Mouse (Mus musculus) forebrain, postnatal 0 days (tissue): ENCODE results near the gene Mn1. TPM values are rescaled to one million over a fixed set of nuclear protein-coding genes. Genes with fewer than 3 reads are reported as not detected.

Experiments used
- ATAC-seq: fragments of 200-750 bp; cut with Nextera tagmentation; 2 replicates; pipeline ENCODE4 v1.8.0; 2017; ENCODE audit warnings: mild to moderate bottlenecking, moderate library complexity
- DNase-seq: peaks from one replicate; pipeline ENCODE4 v3.0.0-alpha.2; 2015
- H3K27ac ChIP-seq: fragments of 300-500 bp; sonication (generic); 2 replicates; pipeline ENCODE4 v1.5.1; 2014; ENCODE audit warnings: low read depth, mild to moderate bottlenecking, antibody characterized with exemption, low read length, moderate library complexity, mixed read lengths
- H3K27me3 ChIP-seq: fragments of 300-500 bp; sonication (generic); 2 replicates; pipeline ENCODE4 v1.6.1; 2014; ENCODE audit warnings: mild to moderate bottlenecking, low read length, mixed read lengths; ENCODE audit not compliant: insufficient read depth
- H3K36me3 ChIP-seq: fragments of 300-500 bp; sonication (generic); 2 replicates; pipeline ENCODE4 v1.6.1; 2014; ENCODE audit warnings: mild to moderate bottlenecking, moderate library complexity; ENCODE audit not compliant: insufficient read depth
- H3K4me1 ChIP-seq: fragments of 300-500 bp; sonication (generic); 2 replicates; pipeline ENCODE4 v1.6.1; 2014; ENCODE audit warnings: antibody characterized with exemption; ENCODE audit not compliant: insufficient read depth
- H3K4me2 ChIP-seq: fragments of 300-500 bp; sonication (generic); 2 replicates; pipeline ENCODE4 v1.6.1; 2014; ENCODE audit warnings: low read depth, mild to moderate bottlenecking, moderate library complexity
- H3K4me3 ChIP-seq: fragments of 300-500 bp; sonication (generic); 2 replicates; pipeline ENCODE4 v1.5.1; 2014; ENCODE audit warnings: low read depth, low read length, mixed read lengths
- H3K9ac ChIP-seq: fragments of 300-500 bp; sonication (generic); 2 replicates; pipeline ENCODE4 v1.6.1; 2014; ENCODE audit warnings: mild to moderate bottlenecking
- H3K9me3 ChIP-seq: fragments of 300-500 bp; sonication (generic); 2 replicates; pipeline ENCODE4 v1.6.1; 2016; ENCODE audit warnings: low read length
- CTCF ChIP-seq: sonication (generic); IDR thresholded peaks from 2 replicates; pipeline ENCODE4 v1.5.1; 2016; ENCODE audit warnings: antibody characterized with exemption, control low read depth, low read depth
- WGBS: fragments of 180-500 bp; shearing (Covaris S2); extraction: QIAGEN DNeasy Blood & Tissue Kit; methylation state at CpG from one replicate; pipeline ENCODE4 v1.1.7; 2014; 5-methylcytosine and 5-hydroxymethylcytosine counted together
- polyA plus RNA-seq: library from polyadenylated mRNA; unstranded; fragments of >200 nt; fragmentation: Nextera tagmentation; extraction: Ambion mirVana; gene quantifications from 2 replicates; pipeline ENCODE4 v1.2.1, GENCODE M21; 2015
- total RNA-seq: library from RNA; depleted of rRNA; stranded (reverse); fragments of >200 nt; gene quantifications from 2 replicates; pipeline ENCODE4 v1.2.3, GENCODE M21; 2014; rRNA removed

Gene Mn1
- 108 and 123 TPM in 2 replicates for total RNA-seq
- polyA plus RNA-seq = 57.9 and 73.2 TPM in 2 replicates

DNA sequence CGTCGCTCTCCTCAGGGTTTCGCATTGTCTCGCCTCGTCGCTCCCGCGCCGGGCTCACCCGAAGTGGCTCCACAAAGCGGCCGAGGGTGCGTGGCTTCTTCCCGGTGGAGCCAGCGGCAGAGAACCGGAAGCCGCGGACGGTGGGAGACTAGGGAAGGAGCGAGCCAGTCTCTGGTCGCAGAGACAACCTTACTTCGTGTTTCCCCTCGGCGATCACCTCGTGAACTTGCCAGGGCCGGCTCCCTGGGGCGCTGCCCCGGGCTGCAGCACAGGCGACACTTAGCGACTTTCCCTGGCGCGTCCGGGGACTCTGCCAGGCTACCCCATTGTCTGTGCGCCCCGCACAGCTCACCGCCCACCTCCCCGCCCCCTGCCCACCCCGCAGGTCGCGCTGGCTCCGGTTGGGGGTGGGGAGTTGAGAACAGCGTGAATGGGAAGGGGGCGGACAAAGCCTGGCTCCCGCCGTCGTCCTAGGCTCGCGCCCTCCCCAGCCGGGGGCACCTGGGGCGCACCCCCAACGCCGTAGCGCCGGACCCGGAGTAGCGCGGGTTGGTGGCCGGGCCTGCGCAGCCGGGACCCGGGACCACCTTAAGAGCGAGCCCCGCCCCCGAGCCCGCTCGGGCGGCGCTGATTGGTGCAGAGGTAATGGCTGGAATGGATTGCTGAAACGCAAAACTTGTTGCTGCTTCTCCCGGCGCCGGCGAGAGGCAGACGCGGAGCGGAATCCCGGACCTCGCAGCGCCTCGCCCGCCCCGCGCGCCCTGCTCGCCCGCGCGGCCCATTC, at the start of gene Mn1:
TSS of gene Mn1 (plus strand) at position 772 of the 784 bp plus-strand sequence.
- 1% methylated on average over 70 of the region's 88 CpGs for WGBS
- peak within 1 kb of the TSS; percentile 88 for H3K4me3 ChIP-seq
- peak within 1 kb of the TSS; percentile 85 for H3K4me2 ChIP-seq
- TF ChIP-seq CTCF = no peak
- H3K9ac ChIP-seq = peak within 1 kb of the TSS; percentile 90
- no peaks in the 10 kb centered on the region for H3K9me3 ChIP-seq
- peak within 1 kb of the TSS; percentile 97 for H3K27ac ChIP-seq
- H3K27me3 ChIP-seq = no peaks in the 10 kb centered on the region
- DNase-seq (peak; percentile 97), ATAC-seq (peak; percentile 92)
- peaks cover 27% of the 10 kb centered on the region for H3K36me3 ChIP-seq
- H3K4me1 ChIP-seq = 0 out of 2 replicates have a peak, but pooled peaks cover 2% of the 10 kb centered on the region

DNA sequence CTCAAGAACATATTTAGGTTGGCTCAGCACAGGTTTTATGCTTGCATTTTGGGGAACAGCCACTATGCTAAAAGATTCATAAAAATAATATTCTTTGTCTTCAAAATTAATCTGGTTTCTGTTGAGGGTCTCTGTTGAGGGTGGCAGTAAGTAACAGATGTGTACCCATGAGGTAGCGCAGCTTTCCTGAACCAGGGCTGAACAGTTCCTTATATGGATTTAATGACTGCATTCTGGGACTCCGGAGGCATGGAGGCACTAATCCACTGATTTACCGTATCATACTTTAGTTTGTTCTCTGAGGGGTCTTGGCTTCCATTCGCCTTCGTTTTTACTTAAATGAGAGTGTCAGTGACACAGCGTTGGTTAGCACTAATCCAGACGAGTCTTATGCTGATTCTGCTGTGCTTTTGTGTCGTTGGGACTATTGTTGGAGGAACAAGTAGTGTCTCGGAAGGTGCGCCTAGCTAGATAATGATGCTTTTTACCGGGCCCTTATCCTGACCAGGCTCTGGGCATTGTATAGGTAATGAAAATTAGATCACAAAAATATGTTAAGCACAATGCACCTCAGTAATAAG, 49.1 kb upstream of the Mn1 start:
- no peak for TF ChIP-seq CTCF
- WGBS = 27% methylated on average over 11 of the region's 11 CpGs
- Histone ChIP-seq H3K9ac (no peak overlapping the region; the same call in 1 of the 2 replicates), H3K27ac (peak overlapping the region; percentile 75), H3K27me3 (no peaks in the 10 kb centered on the region), H3K4me3 (no peak overlapping the region), H3K4me1 (peaks cover 11% of the 10 kb centered on the region), H3K9me3 (no peaks in the 10 kb centered on the region), H3K4me2 (no peak overlapping the region), H3K36me3 (peaks cover 31% of the 10 kb centered on the region)
- DNase-seq (no peak), ATAC-seq (0 out of 2 replicates have a peak, but pooled peaks have one; percentile 7)

- Histone ChIP-seq H3K4me2 (no peak overlapping the region), H3K36me3 (peaks cover 36% of the 10 kb centered on the region), H3K27ac (peak overlapping the region; percentile 75), H3K27me3 (no peaks in the 10 kb centered on the region), H3K4me3 (no peak overlapping the region), H3K9ac (no peak overlapping the region; the same call in 1 of the 2 replicates), H3K9me3 (no peaks in the 10 kb centered on the region), H3K4me1 (peaks cover 11% of the 10 kb centered on the region)
- DNase-seq = peak; percentile 68
- ATAC-seq = peak; percentile 93
- 30% methylated on average over 5 of the region's 5 CpGs for WGBS
- TF ChIP-seq CTCF = no peak
These were observed 48.6 kb upstream of the Mn1 start for GRCm38 (mm10) chr5:111368576-111368975.

GRCm38 (mm10) chr5:111375616-111376015, 41.5 kb upstream of the Mn1 start:
- no peak overlapping the region for H3K27ac ChIP-seq
- H3K4me3 ChIP-seq = no peak overlapping the region
- TF ChIP-seq CTCF = no peak
- no peaks in the 10 kb centered on the region for H3K4me1 ChIP-seq
- H3K27me3 ChIP-seq = no peaks in the 10 kb centered on the region
- H3K4me2 ChIP-seq = no peak overlapping the region
- H3K36me3 ChIP-seq = peaks cover 64% of the 10 kb centered on the region
- no peak overlapping the region for H3K9ac ChIP-seq
- no peaks in the 10 kb centered on the region for H3K9me3 ChIP-seq
- DNase-seq (no peak), ATAC-seq (no peak)
- 85% methylated on average over 4 of the region's 4 CpGs for WGBS

DNA sequence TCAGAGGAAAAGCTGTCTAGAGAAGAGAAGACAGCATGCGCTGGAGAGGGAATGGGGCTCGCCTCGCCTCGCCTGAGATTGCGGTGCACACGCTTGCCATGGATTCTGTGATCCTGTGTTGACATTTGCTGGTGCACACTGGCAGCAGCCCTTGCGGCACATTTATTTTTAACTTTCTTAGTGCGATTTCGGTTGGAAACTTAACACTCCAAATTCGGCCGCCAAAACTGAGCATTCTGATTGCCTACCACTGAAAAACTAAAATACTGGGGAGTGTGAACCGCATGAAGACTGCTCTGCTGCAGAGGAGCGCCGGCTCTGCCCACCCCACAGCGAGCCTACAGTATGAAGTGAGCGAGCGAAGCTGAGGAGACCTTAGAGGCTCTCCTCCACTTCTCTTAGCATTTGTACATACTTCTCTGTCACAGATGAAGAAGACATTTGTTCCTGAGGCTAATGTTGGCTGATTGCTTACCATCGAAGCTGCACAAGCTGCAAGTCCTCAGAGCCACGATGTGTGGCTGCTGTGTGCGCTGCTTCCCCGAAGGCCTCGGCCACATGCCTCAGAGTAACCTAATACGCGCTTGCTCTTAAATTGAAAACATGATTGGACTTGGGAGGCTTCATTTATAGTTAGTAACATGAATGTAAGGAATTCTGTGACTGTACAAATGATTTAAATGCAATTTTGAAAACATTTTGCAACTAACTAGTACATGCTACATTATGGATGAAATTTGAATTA, 40.7 kb upstream of the Mn1 start:
- H3K9me3 ChIP-seq = no peaks in the 10 kb centered on the region
- ATAC-seq = peak; percentile 89
- H3K4me3 ChIP-seq = no peak overlapping the region
- H3K4me1 ChIP-seq = no peaks in the 10 kb centered on the region
- WGBS = 72% methylated on average over 24 of the region's 24 CpGs
- peaks cover 64% of the 10 kb centered on the region for H3K36me3 ChIP-seq
- H3K9ac ChIP-seq = no peak overlapping the region
- no peak for TF ChIP-seq CTCF
- H3K27ac ChIP-seq = peak overlapping the region; percentile 50
- no peak overlapping the region for H3K4me2 ChIP-seq
- H3K27me3 ChIP-seq = no peaks in the 10 kb centered on the region
- peak; percentile 76 for DNase-seq

- Histone ChIP-seq H3K4me3 (no peak overlapping the region), H3K27me3 (no peaks in the 10 kb centered on the region), H3K9me3 (no peaks in the 10 kb centered on the region), H3K9ac (no peak overlapping the region), H3K36me3 (peaks cover 58% of the 10 kb centered on the region), H3K27ac (no peak overlapping the region), H3K4me1 (no peaks in the 10 kb centered on the region), H3K4me2 (no peak overlapping the region)
- TF ChIP-seq CTCF = peak; percentile 46
- WGBS = 67% methylated on average over 7 of the region's 7 CpGs
- DNase-seq (no peak), ATAC-seq (no peak)
These were observed 38.8 kb upstream of the Mn1 start for GRCm38 (mm10) chr5:111378126-111378993.
